Mouse (Mus musculus) MEL (cell line): Measurements from ENCODE around the gene Comt.

Source experiments
- CTCF ChIP-seq, 3 experiments: IDR thresholded peaks in 2 of 3; conservative IDR thresholded peaks in 1 of 3; 2 replicates each; pipeline ENCODE4 v1.5.1; 2011 to 2012; ENCODE audit warnings: low read length in 3 of 3, low read depth in 2 of 3, mild to moderate bottlenecking in 2 of 3, improper control_type of control experiment in 1 of 3, inconsistent platforms in 1 of 3, mixed read lengths in 1 of 3, moderate library complexity in 1 of 3; ENCODE audit not compliant: control insufficient read depth in 1 of 3, insufficient read depth in 1 of 3, poor library complexity in 1 of 3, severe bottlenecking in 1 of 3
- ELF1 ChIP-seq: IDR thresholded peaks from 2 replicates; pipeline ENCODE4 v1.6.1; 2014; ENCODE audit warnings: low read depth, mild to moderate bottlenecking, inconsistent platforms, low read length, improper control_type of control experiment, moderate library complexity
- EP300 ChIP-seq, 2 experiments: IDR thresholded peaks; 2 replicates each; pipeline ENCODE4 v1.6.1; 2011; ENCODE audit warnings: improper control_type of control experiment in 2 of 2, low read length in 2 of 2, low read depth in 1 of 2, mild to moderate bottlenecking in 1 of 2
- MAZ ChIP-seq: IDR thresholded peaks from 2 replicates; pipeline ENCODE4 v1.6.1; 2012; ENCODE audit warnings: low read depth, mild to moderate bottlenecking, inconsistent platforms, low read length, improper control_type of control experiment
- NRF1 ChIP-seq: IDR thresholded peaks from 2 replicates; pipeline ENCODE4 v1.6.1; 2014; ENCODE audit warnings: low read depth, mild to moderate bottlenecking, inconsistent platforms, low read length, improper control_type of control experiment, moderate library complexity; ENCODE audit not compliant: poor library complexity, insufficient read depth, severe bottlenecking
- POLR2A ChIP-seq, 2 experiments: IDR thresholded peaks; 2 replicates each; pipeline ENCODE4 v1.6.1; 2011 to 2012; ENCODE audit warnings: low read length in 2 of 2, mild to moderate bottlenecking in 2 of 2, control low read depth in 1 of 2, improper control_type of control experiment in 1 of 2, low read depth in 1 of 2, moderate library complexity in 1 of 2; ENCODE audit not compliant: control insufficient read depth in 1 of 2, insufficient read depth in 1 of 2, poor library complexity in 1 of 2
- POLR2AphosphoS2 ChIP-seq: IDR thresholded peaks from 2 replicates; pipeline ENCODE4 v1.6.1; 2011; ENCODE audit warnings: low read length, improper control_type of control experiment
- RCOR1 ChIP-seq: IDR thresholded peaks from 2 replicates; pipeline ENCODE4 v1.6.1; 2012; ENCODE audit warnings: low read depth, mild to moderate bottlenecking, inconsistent platforms, low read length, improper control_type of control experiment
- SIN3A ChIP-seq: IDR thresholded peaks from 2 replicates; pipeline ENCODE4 v1.6.1; 2012; ENCODE audit warnings: low read length, improper control_type of control experiment, inconsistent platforms
- TAL1 ChIP-seq: IDR thresholded peaks from 2 replicates; pipeline ENCODE4 v1.6.1; 2012; ENCODE audit warnings: mild to moderate bottlenecking, inconsistent platforms, low read length, moderate library complexity, mixed read lengths
- TCF12 ChIP-seq: IDR thresholded peaks from 2 replicates; pipeline ENCODE4 v1.6.1; 2014; ENCODE audit warnings: low read depth, mild to moderate bottlenecking, inconsistent platforms, low read length, improper control_type of control experiment, moderate library complexity
- USF1 ChIP-seq: IDR thresholded peaks from 2 replicates; pipeline ENCODE4 v1.6.1; 2014; ENCODE audit warnings: low read depth, mild to moderate bottlenecking, inconsistent platforms, low read length, improper control_type of control experiment, moderate library complexity
- USF2 ChIP-seq, 2 experiments: IDR thresholded peaks; 2 replicates each; pipeline ENCODE4 v1.6.1; 2011 to 2012; ENCODE audit warnings: improper control_type of control experiment in 2 of 2, low read length in 2 of 2, borderline replicate concordance in 1 of 2, inconsistent platforms in 1 of 2, low read depth in 1 of 2, mild to moderate bottlenecking in 1 of 2; ENCODE audit not compliant: insufficient read depth in 1 of 2

- TF ChIP-seq USF1 = no peak
- TF ChIP-seq USF2 (IDR thresholded peaks at IDR 0.05; ENCODE audit: borderline replicate concordance in 1 of 2, insufficient read depth in 1 of 2, low read depth in 1 of 2, low read length in 2 of 2) = no peak
- TF ChIP-seq EP300 (IDR thresholded peaks at IDR 0.05; ENCODE audit: low read depth in 1 of 2, low read length in 2 of 2) = no peak
- TF ChIP-seq MAZ = no peak
- TF ChIP-seq SIN3A = no peak
- no peak for TF ChIP-seq TCF12
- no peak for TF ChIP-seq NRF1
- no peak for TF ChIP-seq POLR2A (IDR thresholded peaks at IDR 0.05; ENCODE audit: control insufficient read depth in 1 of 2, insufficient read depth in 1 of 2, low read depth in 1 of 2, low read length in 2 of 2, poor library complexity in 1 of 2)
- TF ChIP-seq TAL1 = no peak
- no peak for TF ChIP-seq ELF1
- no peak for TF ChIP-seq CTCF (IDR thresholded peaks at IDR 0.05 in 2 of 3, conservative IDR thresholded peaks at IDR 0.05 in 1 of 3; ENCODE audit: control insufficient read depth in 1 of 3, insufficient read depth in 1 of 3, low read depth in 2 of 3, low read length in 3 of 3, poor library complexity in 1 of 3, severe bottlenecking in 1 of 3)
- no peak for TF ChIP-seq RCOR1
- no peak for TF ChIP-seq POLR2AphosphoS2
These were observed 34.2 kb upstream of the Comt start for GRCm38 (mm10) chr16:18460826-18461225.
